Mouse (Mus musculus) CH12.LX (cell line): Measurements from ENCODE around the gene Msi2. TPM values are rescaled to one million over a fixed set of nuclear protein-coding genes. Genes with fewer than 3 reads are reported as not detected.

Experiments used
- DNase-seq: peaks from one replicate; pipeline ENCODE4 v3.0.0-alpha.2; 2013; ENCODE audit errors: extremely low read depth
- H3K27ac ChIP-seq: 2 replicates; pipeline ENCODE4 v1.5.1; 2012; ENCODE audit warnings: low read depth, mild to moderate bottlenecking, control low read depth, moderate library complexity; ENCODE audit not compliant: insufficient read depth
- H3K27me3 ChIP-seq: replicated peaks from 2 replicates; pipeline ENCODE3; 2012; ENCODE audit warnings: inconsistent platforms
- H3K36me3 ChIP-seq, 2 experiments: replicated peaks in 1 of 2; 2 replicates each; pipeline versions ENCODE3 to v1.6.1; 2012; ENCODE audit warnings: inconsistent platforms in 1 of 2, low read length in 1 of 2, mild to moderate bottlenecking in 1 of 2, mixed read lengths in 1 of 2, moderate library complexity in 1 of 2; ENCODE audit not compliant: control insufficient read depth in 1 of 2, insufficient read depth in 1 of 2
- H3K4me1 ChIP-seq, 2 experiments: 2 replicates each; pipeline ENCODE4 v1.6.1; 2012; ENCODE audit warnings: inconsistent platforms in 1 of 2, moderate library complexity in 1 of 2; ENCODE audit not compliant: insufficient read depth in 2 of 2, control insufficient read depth in 1 of 2
- H3K4me2 ChIP-seq: 2 replicates; pipeline ENCODE4 v1.6.1; 2012; ENCODE audit warnings: low read depth, mild to moderate bottlenecking, control low read depth; ENCODE audit not compliant: poor library complexity, insufficient read depth, severe bottlenecking
- H3K4me3 ChIP-seq, 3 experiments: fragments of 150-350 bp in 1 of 3; sonication (generic) in 1 of 3; replicated peaks in 1 of 3; 2 replicates each; pipeline versions ENCODE3 to v1.5.1; 2011 to 2012; ENCODE audit warnings: low read depth in 2 of 3, low read length in 2 of 3, mild to moderate bottlenecking in 2 of 3, moderate library complexity in 2 of 3, control low read depth in 1 of 3, improper control_type of control experiment in 1 of 3, inconsistent platforms in 1 of 3, mixed read lengths in 1 of 3; ENCODE audit not compliant: poor library complexity in 1 of 3
- H3K79me2 ChIP-seq: replicated peaks from 2 replicates; pipeline ENCODE4 v1.6.1; 2012; ENCODE audit warnings: mild to moderate bottlenecking, moderate library complexity; ENCODE audit not compliant: control insufficient read depth, poor library complexity, insufficient read depth, severe bottlenecking; ENCODE audit errors: extremely low read depth
- H3K9ac ChIP-seq: 2 replicates; pipeline ENCODE4 v1.6.1; 2012; ENCODE audit warnings: low read depth, mild to moderate bottlenecking, control low read depth, moderate library complexity; ENCODE audit not compliant: insufficient read depth
- H3K9me3 ChIP-seq: replicated peaks from 2 replicates; pipeline ENCODE3; 2012; ENCODE audit warnings: low read length, inconsistent platforms, mixed read lengths
- BHLHE40 ChIP-seq: IDR thresholded peaks from 2 replicates; pipeline ENCODE4 v1.6.1; 2011; ENCODE audit warnings: mild to moderate bottlenecking, low read depth, low read length, improper control_type of control experiment
- EP300 ChIP-seq: IDR thresholded peaks from 2 replicates; pipeline ENCODE4 v1.6.1; 2011; ENCODE audit warnings: low read length, improper control_type of control experiment
- ETS1 ChIP-seq: conservative IDR thresholded peaks from 2 replicates; pipeline ENCODE4 v1.6.1; 2012; ENCODE audit warnings: low read depth, mild to moderate bottlenecking, inconsistent platforms, low read length, improper control_type of control experiment, moderate library complexity
- GABPA ChIP-seq: IDR thresholded peaks from 2 replicates; pipeline ENCODE4 v1.6.1; 2012; ENCODE audit warnings: low read depth, low read length, improper control_type of control experiment, inconsistent platforms; ENCODE audit not compliant: insufficient replicate concordance
- IRF4 ChIP-seq: IDR thresholded peaks from 2 replicates; pipeline ENCODE4 v1.6.1; 2014; ENCODE audit warnings: low read depth, mild to moderate bottlenecking, inconsistent platforms, low read length, improper control_type of control experiment
- JUN ChIP-seq: IDR thresholded peaks from 2 replicates; pipeline ENCODE4 v1.6.1; 2011; ENCODE audit warnings: low read depth, mild to moderate bottlenecking, low read length, improper control_type of control experiment, moderate library complexity; ENCODE audit not compliant: insufficient read depth
- JUND ChIP-seq: conservative IDR thresholded peaks from 2 replicates; pipeline ENCODE4 v1.6.1; 2011; ENCODE audit warnings: low read depth, low read length, improper control_type of control experiment
- MEF2A ChIP-seq: IDR thresholded peaks from 2 replicates; pipeline ENCODE4 v1.6.1; 2014; ENCODE audit warnings: low read depth, mild to moderate bottlenecking, inconsistent platforms, low read length, improper control_type of control experiment, borderline replicate concordance
- MXI1 ChIP-seq: IDR thresholded peaks from 2 replicates; pipeline ENCODE4 v1.6.1; 2011; ENCODE audit warnings: mild to moderate bottlenecking, low read depth, low read length, improper control_type of control experiment
- NRF1 ChIP-seq: IDR thresholded peaks from 2 replicates; pipeline ENCODE4 v1.6.1; 2014; ENCODE audit warnings: low read depth, mild to moderate bottlenecking, inconsistent platforms, low read length, improper control_type of control experiment, moderate library complexity
- POLR2A ChIP-seq: IDR thresholded peaks from 2 replicates; pipeline ENCODE4 v1.6.1; 2011; ENCODE audit warnings: low read depth, mild to moderate bottlenecking, improper control_type of control experiment, low read length
- RAD21 ChIP-seq: IDR thresholded peaks from 2 replicates; pipeline ENCODE4 v1.6.1; 2011; ENCODE audit warnings: low read depth, mild to moderate bottlenecking, low read length, improper control_type of control experiment, moderate library complexity
- SIN3A ChIP-seq: IDR thresholded peaks from 2 replicates; pipeline ENCODE4 v1.6.1; 2012; ENCODE audit warnings: low read length, improper control_type of control experiment, inconsistent platforms
- SMC3 ChIP-seq: IDR thresholded peaks from 2 replicates; pipeline ENCODE4 v1.6.1; 2011; ENCODE audit warnings: low read depth, low read length, improper control_type of control experiment
- TBP ChIP-seq: conservative IDR thresholded peaks from 2 replicates; pipeline ENCODE4 v1.6.1; 2011; ENCODE audit warnings: low read depth, low read length, improper control_type of control experiment
- TCF12 ChIP-seq: IDR thresholded peaks from 2 replicates; pipeline ENCODE4 v1.6.1; 2014; ENCODE audit warnings: low read depth, mild to moderate bottlenecking, inconsistent platforms, low read length, improper control_type of control experiment
- UBTF ChIP-seq: IDR thresholded peaks from 2 replicates; pipeline ENCODE4 v1.6.1; 2012; ENCODE audit warnings: low read depth, mild to moderate bottlenecking, inconsistent platforms, low read length, improper control_type of control experiment, moderate library complexity
- USF2 ChIP-seq: conservative IDR thresholded peaks from 2 replicates; pipeline ENCODE4 v1.6.1; 2011; ENCODE audit warnings: low read depth, low read length, improper control_type of control experiment
- ZKSCAN1 ChIP-seq: IDR thresholded peaks from 2 replicates; pipeline ENCODE4 v1.6.1; 2012; ENCODE audit warnings: low read depth, inconsistent platforms, low read length, improper control_type of control experiment, borderline replicate concordance
- ZNF384 ChIP-seq: IDR thresholded peaks from 2 replicates; pipeline ENCODE4 v1.6.1; 2012; ENCODE audit warnings: low read depth, low read length, improper control_type of control experiment, inconsistent platforms
- dilution Hi-C: fragments of 300-500 bp; cut with MboI; formaldehyde crosslinking; loops from 2 replicates; pipeline ENCODE4 v1.14.3; 2020; ENCODE audit warnings: low sequenced_read_pairs; ENCODE audit not compliant: extremely low pct_unique_long_range_greater_than_20kb, extremely low pct_ligation_motif_present
- in situ Hi-C: fragments of 300-500 bp; cut with MboI; formaldehyde crosslinking; loops from 3 replicates; pipeline ENCODE4 v1.14.3; 2019; ENCODE audit warnings: low sequenced_read_pairs, low pct_ligation_motif_present, low pct_unique_long_range_greater_than_20kb, mixed read lengths
- polyA plus RNA-seq: library from polyadenylated mRNA; unstranded; fragments of >175 nt; gene quantifications from 2 replicates; pipeline ENCODE4 v1.2.1, GENCODE M21; 2012; ENCODE audit warnings: low read depth; ENCODE audit not compliant: insufficient read length
- total RNA-seq, 2 experiments: library from RNA; depleted of rRNA; stranded (reverse); fragments of 300-350 nt in 1 of 2; fragments of >200 nt in 1 of 2; gene quantifications; 2 replicates each; pipeline ENCODE4 v1.2.3; 2012 to 2014

Msi2 gene
- total and polyA plus RNA-seq, 3 experiments: 40.3 to 73.1 (median 52.6) TPM

GRCm38 (mm10) chr11:88605098-88605525 lies 113.2 kb downstream of the Msi2 start:
- Histone ChIP-seq H3K36me3 (peaks cover 17 to 54% of the 10 kb centered on the region in 2 experiments), H3K4me1 (peaks cover 31 to 93% of the 10 kb centered on the region in 2 experiments), H3K4me3 (no peak overlapping the region), H3K9me3 (no peaks in the 10 kb centered on the region), H3K4me2 (peak overlapping the region; percentile 73), H3K9ac (peak overlapping the region; percentile 23), H3K27ac (peak overlapping the region; percentile 79), H3K79me2 (0 out of 2 replicates have a peak, but pooled peaks cover 3% of the 10 kb centered on the region), H3K27me3 (no peaks in the 10 kb centered on the region)
- TF ChIP-seq TCF12: peak; percentile 82
- TF ChIP-seq MXI1: peak; percentile 59; the same call in 1 of the 2 replicates
- TF ChIP-seq RAD21: peak; percentile 10
- TF ChIP-seq USF2: no peak
- TF ChIP-seq IRF4: peak; percentile 60; the same call in 1 of the 2 replicates
- no peak for TF ChIP-seq TBP
- no peak for TF ChIP-seq NRF1
- TF ChIP-seq POLR2A: no peak; the same call in 1 of the 2 replicates
- TF ChIP-seq ZNF384: no peak
- no peak for TF ChIP-seq GABPA
- peak; percentile 70 for TF ChIP-seq EP300
- no peak for TF ChIP-seq ZKSCAN1
- TF ChIP-seq JUND: peak; percentile 90
- peak; percentile 72; the same call in 1 of the 2 replicates for TF ChIP-seq SIN3A
- peak; percentile 63; the same call in 1 of the 2 replicates for TF ChIP-seq BHLHE40
- peak; percentile 89 for TF ChIP-seq ETS1
- peak; percentile 81 for TF ChIP-seq MEF2A
- TF ChIP-seq JUN: peak; percentile 93
- dilution Hi-C loops (no loop called here), in situ Hi-C loops (no loop called here)
- peak; percentile 89 for DNase-seq

- TF ChIP-seq UBTF (0 out of 2 replicates have a peak, but pooled peaks have one; percentile 17), SMC3 (no peak)
- Histone ChIP-seq H3K36me3 (peaks cover 17 to 54% of the 10 kb centered on the region in 2 experiments), H3K27ac (peak overlapping the region; percentile 79), H3K9ac (no peak overlapping the region), H3K4me2 (peak overlapping the region; percentile 73), H3K27me3 (no peaks in the 10 kb centered on the region), H3K79me2 (peaks cover 3% of the 10 kb centered on the region; the same call in 1 of the 2 replicates), H3K4me3 (no peak overlapping the region), H3K9me3 (no peaks in the 10 kb centered on the region), H3K4me1 (peaks cover 30 to 93% of the 10 kb centered on the region in 2 experiments)
- dilution Hi-C loops: no loop called here
- DNase-seq: no peak
- in situ Hi-C loops: no loop called here
Observed at GRCm38 (mm10) chr11:88604635-88605034, 113.7 kb downstream of the Msi2 start.
